Mouse (Mus musculus) heart, postnatal 0 days (tissue): ENCODE data around the gene Elfn1.

Source experiments
- CTCF ChIP-seq: IDR thresholded peaks from 2 replicates; pipeline ENCODE4 v1.5.1; 2016; ENCODE audit warnings: antibody characterized with exemption, control low read depth, low read depth
- EP300 ChIP-seq: IDR thresholded peaks from 2 replicates; pipeline ENCODE4 v1.6.1; 2016; ENCODE audit warnings: antibody characterized with exemption, low read depth

GRCm38 (mm10) chr5:140021755-140022154 lies 114.0 kb downstream of the Elfn1 start:
- no peak for TF ChIP-seq CTCF
- TF ChIP-seq EP300: no peak
